Mouse (Mus musculus) heart, embryonic 16.5 days (tissue): Measurements from ENCODE around the gene Nf2. TPM values are rescaled to one million over a fixed set of nuclear protein-coding genes. Genes with fewer than 3 reads are reported as not detected.
"Not testable (repeated sequence)": the region's sequence is repeated elsewhere in the genome, so short reads cannot be mapped to it uniquely, and the experiment has no call there.

Source experiments
- ATAC-seq: fragments of 200-750 bp; cut with Nextera tagmentation; replicated peaks from 2 replicates; pipeline ENCODE4 v1.8.0; 2017; ENCODE audit warnings: moderate number of reproducible peaks; ENCODE audit not compliant: insufficient read depth, low FRiP score; ENCODE audit errors: extremely low read depth
- H3K27ac ChIP-seq: fragments of 300-500 bp; sonication (generic); 2 replicates; pipeline ENCODE4 v1.5.1; 2014; ENCODE audit warnings: mild to moderate bottlenecking, low read length, control low read depth, moderate library complexity
- H3K27me3 ChIP-seq: fragments of 300-500 bp; sonication (generic); 2 replicates; pipeline ENCODE4 v1.6.1; 2014; ENCODE audit warnings: low read length, mixed read lengths; ENCODE audit not compliant: control insufficient read depth, insufficient read depth
- H3K36me3 ChIP-seq: fragments of 300-500 bp; sonication (generic); 2 replicates; pipeline ENCODE4 v1.6.1; 2014; ENCODE audit not compliant: control insufficient read depth, insufficient read depth
- H3K4me1 ChIP-seq: fragments of 300-500 bp; sonication (generic); 2 replicates; pipeline ENCODE4 v1.6.1; 2014; ENCODE audit warnings: low read length, mixed read lengths; ENCODE audit not compliant: control insufficient read depth, insufficient read depth
- H3K4me2 ChIP-seq: fragments of 300-500 bp; sonication (generic); 2 replicates; pipeline ENCODE4 v1.6.1; 2014; ENCODE audit warnings: low read depth, mild to moderate bottlenecking, control low read depth, low read length
- H3K4me3 ChIP-seq: fragments of 300-500 bp; sonication (generic); 2 replicates; pipeline ENCODE4 v1.5.1; 2014; ENCODE audit warnings: mild to moderate bottlenecking, control low read depth, low read length
- H3K9ac ChIP-seq: fragments of 300-500 bp; sonication (generic); 2 replicates; pipeline ENCODE4 v1.6.1; 2014; ENCODE audit warnings: low read length, control low read depth
- H3K9me3 ChIP-seq: fragments of 300-500 bp; sonication (generic); replicated peaks from 2 replicates; pipeline ENCODE4 v1.6.1; 2016; ENCODE audit warnings: low read length; ENCODE audit not compliant: control insufficient read depth
- WGBS: fragments of 180-500 bp; shearing (Covaris S2); extraction: QIAGEN DNeasy Blood & Tissue Kit; methylation state at CpG from one replicate; pipeline ENCODE4 v1.1.7; 2014; 5-methylcytosine and 5-hydroxymethylcytosine counted together
- polyA plus RNA-seq: library from polyadenylated mRNA; unstranded; fragments of >200 nt; fragmentation: Nextera tagmentation; extraction: Ambion mirVana; gene quantifications from 2 replicates; pipeline ENCODE4 v1.2.1, GENCODE M21; 2015

Nf2 gene
- polyA plus RNA-seq, 1 experiment from 2014 or later, result 42.8 TPM

- H3K9me3 ChIP-seq, result no peaks in the 10 kb centered on the region
- no peak overlapping the region for H3K4me2 ChIP-seq
- H3K9ac ChIP-seq, result no peak overlapping the region
- ATAC-seq, result no peak
- 89% methylated on average over 6 of the region's 6 CpGs for WGBS
- H3K4me3 ChIP-seq, result no peak overlapping the region
- H3K4me1 ChIP-seq, result peaks cover 9% of the 10 kb centered on the region
- no peaks in the 10 kb centered on the region for H3K27me3 ChIP-seq
- H3K27ac ChIP-seq, result no peak overlapping the region
- H3K36me3 ChIP-seq, result peaks cover 14% of the 10 kb centered on the region; the same call in 1 of the 2 replicates
Measured at GRCm38 (mm10) chr11:4804921-4805562, 44.3 kb downstream of the Nf2 start.

- no peak overlapping the region for H3K4me2 ChIP-seq
- 24% methylated on average over 7 of the region's 7 CpGs for WGBS
Measured at GRCm38 (mm10) chr11:4803951-4804350, 45.4 kb downstream of the Nf2 start.

GRCm38 (mm10) chr11:4803426-4803825, 45.9 kb downstream of the Nf2 start:
- Histone ChIP-seq H3K27me3 (no peaks in the 10 kb centered on the region), H3K27ac (no peak overlapping the region), H3K4me1 (peaks cover 9% of the 10 kb centered on the region), H3K4me3 (no peak overlapping the region), H3K9ac (no peak overlapping the region), H3K4me2 (no peak overlapping the region), H3K9me3 (no peaks in the 10 kb centered on the region), H3K36me3 (peaks cover 19% of the 10 kb centered on the region)
- 72% methylated on average over 7 of the region's 7 CpGs for WGBS
- no peak for ATAC-seq

More at GRCm38 (mm10) chr11:4803951-4804350, 45.4 kb downstream of the Nf2 start:
- ATAC-seq, result no peak
- H3K27ac ChIP-seq, result peak overlapping the region; percentile 39; the same call in 1 of the 2 replicates
- peaks cover 19% of the 10 kb centered on the region for H3K36me3 ChIP-seq
- H3K27me3 ChIP-seq, result no peaks in the 10 kb centered on the region
- H3K9me3 ChIP-seq, result no peaks in the 10 kb centered on the region
- H3K9ac ChIP-seq, result no peak overlapping the region
- no peak overlapping the region for H3K4me3 ChIP-seq
- H3K4me1 ChIP-seq, result peaks cover 9% of the 10 kb centered on the region

DNA sequence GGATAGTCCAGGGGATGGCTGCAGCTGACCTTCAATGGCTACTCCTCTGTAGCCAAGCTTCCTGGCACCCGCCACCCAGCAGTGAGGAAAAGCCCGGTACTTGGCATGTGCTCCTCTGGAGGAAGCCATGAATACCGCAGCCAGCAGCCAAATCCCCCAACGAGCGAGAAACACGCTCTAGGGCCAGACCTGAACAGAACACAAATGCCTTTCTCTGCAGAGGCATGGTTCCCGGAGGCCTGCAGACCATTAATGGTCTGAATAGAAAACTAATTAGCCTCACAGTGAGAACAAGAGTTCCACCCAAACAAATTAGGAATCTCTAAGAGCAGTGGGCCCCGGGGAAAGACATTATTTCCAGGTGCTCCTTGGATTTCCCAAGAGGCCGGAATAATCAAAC, 46.3 kb downstream of the Nf2 start:
- H3K27ac ChIP-seq, result no peak overlapping the region
- H3K36me3 ChIP-seq, result peaks cover 18% of the 10 kb centered on the region
- 78% methylated on average over 9 of the region's 9 CpGs for WGBS
- no peak overlapping the region for H3K4me2 ChIP-seq
- H3K27me3 ChIP-seq, result no peaks in the 10 kb centered on the region
- no peaks in the 10 kb centered on the region for H3K9me3 ChIP-seq
- ATAC-seq, result no peak
- no peak overlapping the region for H3K4me3 ChIP-seq
- H3K9ac ChIP-seq, result no peak overlapping the region
- peaks cover 9% of the 10 kb centered on the region for H3K4me1 ChIP-seq

- H3K9me3 ChIP-seq, H3K9ac ChIP-seq, ATAC-seq, H3K4me1 ChIP-seq, H3K4me3 ChIP-seq, H3K27ac ChIP-seq, H3K27me3 ChIP-seq, H3K4me2 ChIP-seq: not testable (repeated sequence)
- peaks cover 20% of the 10 kb centered on the region for H3K36me3 ChIP-seq
- WGBS, result 93% methylated on average over 2 of the region's 2 CpGs
Measured at GRCm38 (mm10) chr11:4802401-4802800, 46.9 kb downstream of the Nf2 start.

- Histone ChIP-seq H3K27ac (no peak overlapping the region), H3K27me3 (no peaks in the 10 kb centered on the region), H3K4me2 (no peak overlapping the region), H3K4me1 (peaks cover 9% of the 10 kb centered on the region), H3K36me3 (peaks cover 20% of the 10 kb centered on the region), H3K9ac (no peak overlapping the region), H3K4me3 (no peak overlapping the region), H3K9me3 (no peaks in the 10 kb centered on the region)
- 50% methylated on average over 4 of the region's 4 CpGs for WGBS
- no peak for ATAC-seq
Measured at GRCm38 (mm10) chr11:4800654-4801053, 48.7 kb downstream of the Nf2 start.

GRCm38 (mm10) chr11:4793006-4793405, 56.3 kb downstream of the Nf2 start:
- no peak overlapping the region for H3K9ac ChIP-seq
- H3K27ac ChIP-seq, result no peak overlapping the region
- WGBS, result 58% methylated on average over 3 of the region's 3 CpGs
- H3K36me3 ChIP-seq, result peaks cover 29% of the 10 kb centered on the region
- H3K4me3 ChIP-seq, result no peak overlapping the region
- H3K4me1 ChIP-seq, result no peaks in the 10 kb centered on the region
- H3K4me2 ChIP-seq, result no peak overlapping the region
- no peaks in the 10 kb centered on the region for H3K9me3 ChIP-seq
- no peaks in the 10 kb centered on the region for H3K27me3 ChIP-seq
- ATAC-seq, result no peak

DNA sequence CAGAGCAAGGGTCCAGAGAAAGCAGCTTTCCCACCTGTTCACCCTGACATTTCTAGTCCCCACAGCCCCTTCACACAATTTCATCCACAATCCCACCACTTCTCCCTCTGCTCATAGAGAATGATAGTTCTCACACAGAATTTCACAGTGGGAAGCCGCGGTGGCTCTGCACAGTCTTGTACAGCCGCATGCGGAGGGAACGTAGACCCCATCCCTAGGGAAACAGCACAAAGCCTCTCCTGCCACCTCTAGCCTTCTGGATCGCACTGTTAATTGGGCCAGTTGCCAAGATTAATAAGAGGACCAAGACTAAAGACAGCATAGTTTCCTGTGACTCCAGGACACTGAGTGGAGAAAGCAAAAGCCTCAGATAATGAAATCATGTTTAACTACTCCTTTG, 57.8 kb downstream of the Nf2 start:
- H3K4me3 ChIP-seq, result no peak overlapping the region
- no peaks in the 10 kb centered on the region for H3K27me3 ChIP-seq
- WGBS, result 64% methylated on average over 6 of the region's 6 CpGs
- no peak for ATAC-seq
- no peak overlapping the region for H3K4me2 ChIP-seq
- H3K4me1 ChIP-seq, result no peaks in the 10 kb centered on the region
- H3K27ac ChIP-seq, result no peak overlapping the region
- H3K9ac ChIP-seq, result no peak overlapping the region
- H3K36me3 ChIP-seq, result peaks cover 35% of the 10 kb centered on the region
- H3K9me3 ChIP-seq, result no peaks in the 10 kb centered on the region

GRCm38 (mm10) chr11:4789691-4790090, 59.6 kb downstream of the Nf2 start:
- Histone ChIP-seq H3K27me3 (no peaks in the 10 kb centered on the region), H3K27ac (no peak overlapping the region), H3K4me1 (no peaks in the 10 kb centered on the region), H3K9me3 (no peaks in the 10 kb centered on the region), H3K4me2 (no peak overlapping the region), H3K9ac (no peak overlapping the region), H3K36me3 (peaks cover 39% of the 10 kb centered on the region), H3K4me3 (no peak overlapping the region)
- ATAC-seq, result no peak
- WGBS, result 77% methylated on average over 5 of the region's 5 CpGs
